Mouse (Mus musculus) liver, postnatal 0 days (tissue): Measurements from ENCODE around the gene Iqgap1.

Experiments used
- CTCF ChIP-seq: sonication (generic); IDR thresholded peaks from 2 replicates; pipeline ENCODE4 v1.5.1; 2016; ENCODE audit warnings: antibody characterized with exemption, low read depth
- EP300 ChIP-seq: IDR thresholded peaks from 2 replicates; pipeline ENCODE4 v1.6.1; 2016; ENCODE audit warnings: antibody characterized with exemption, low read depth, mild to moderate bottlenecking

- TF ChIP-seq CTCF, result no peak
- TF ChIP-seq EP300, result no peak
Observed at GRCm38 (mm10) chr7:80746166-80746761, 79.5 kb downstream of the Iqgap1 start.
